Mouse (Mus musculus): ENCODE results near the gene Tmem88b.

GRCm38 (mm10) chr4:155823443-155823842 is 37.8 kb upstream of the Tmem88b start:
- TF ChIP-seq CTCF (IDR thresholded peaks at IDR 0.05; ENCODE audit: low read depth, low read length) (no peak), POLR2A (IDR thresholded peaks at IDR 0.05; ENCODE audit: extremely low read depth, insufficient read depth, low read length) (no peak)

All from liver, adult 2 months (tissue).